Mouse (Mus musculus) liver, postnatal 0 days (tissue): ENCODE measurements at regions not wholly inside any gene's neighbourhood (a gene's known extent, or its start where the extent isn't known, plus 50 kb on each side); places are given as distances from the start of the nearest gene placed in this dataset.

Experiments
- CTCF ChIP-seq: sonication (generic); IDR thresholded peaks from 2 replicates; pipeline ENCODE4 v1.5.1; 2016; ENCODE audit warnings: antibody characterized with exemption, low read depth
- EP300 ChIP-seq: IDR thresholded peaks from 2 replicates; pipeline ENCODE4 v1.6.1; 2016; ENCODE audit warnings: antibody characterized with exemption, low read depth, mild to moderate bottlenecking

GRCm38 (mm10) chr1:144451731-144452130, 115.7 kb downstream of the Rgs21 start:
- TF ChIP-seq CTCF: no peak
- TF ChIP-seq EP300: no peak
